Mouse (Mus musculus): ENCODE results near the gene Ccnf. TPM values are rescaled to one million over a fixed set of nuclear protein-coding genes. Genes with fewer than 3 reads are reported as not detected.
A peak's percentile ranks its signal among the peaks of the same experiment; 100 is the strongest.

The Ccnf gene
- polyA plus RNA-seq, 1 experiment from 2014 or later: 93.7 TPM

DNA sequence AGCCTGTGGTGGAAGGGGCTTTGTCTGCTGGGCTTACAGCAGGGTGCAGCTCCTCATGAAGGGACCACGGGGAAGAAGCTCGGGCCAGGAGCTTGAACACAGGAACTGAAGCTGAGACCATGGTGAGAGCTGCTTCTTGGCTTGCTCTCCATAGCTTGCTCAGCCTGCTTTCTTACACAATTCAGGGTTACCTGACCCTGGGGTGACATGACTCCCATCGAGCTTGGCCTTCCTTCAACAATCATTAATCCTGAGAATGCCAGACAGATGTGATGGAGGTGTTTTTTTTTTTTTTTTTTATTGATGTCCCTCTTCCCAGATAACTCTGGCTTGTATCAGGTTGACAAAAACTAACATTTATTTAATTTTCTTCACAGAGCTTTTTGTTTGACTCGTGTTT is 7.7 kb upstream of the Ccnf start:
- Histone ChIP-seq H3K9me3 (replicated peaks) (no peaks in the 10 kb centered on the region), H3K4me3 (no peak overlapping the region), H3K9ac (no peak overlapping the region), H3K27me3 (replicated peaks) (0 out of 2 replicates have a peak, but pooled peaks cover 3% of the 10 kb centered on the region), H3K4me2 (no peak overlapping the region), H3K27ac (no peak overlapping the region), H3K36me3 (no peaks in the 10 kb centered on the region), H3K4me1 (0 out of 2 replicates have a peak, but pooled peaks cover 5% of the 10 kb centered on the region)
- ATAC-seq: no peak
- WGBS (ENCODE audit: insufficient replicate concordance): 53% methylated on average over 4 of the region's 4 CpGs

DNA sequence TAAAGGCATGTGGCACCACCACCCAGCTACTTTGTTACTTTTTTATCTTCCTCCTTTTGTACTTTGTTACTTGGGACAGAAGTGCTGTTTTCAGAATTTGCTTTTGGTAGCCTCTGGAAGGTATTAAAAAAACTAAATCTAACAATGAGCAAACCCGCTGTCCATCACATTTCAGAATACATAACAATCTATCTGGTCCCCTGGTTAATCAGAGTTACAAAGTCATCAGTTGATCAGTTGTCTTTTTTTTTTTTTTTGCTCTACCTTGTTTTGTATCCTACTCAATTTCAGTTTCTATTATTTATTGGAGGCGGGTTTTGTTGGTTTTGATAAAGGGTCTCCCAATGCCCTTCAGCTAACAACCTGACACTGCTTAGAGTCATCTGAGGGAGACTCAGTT is 1.0 kb upstream of the Ccnf start:
- no peaks in the 10 kb centered on the region for H3K27me3 ChIP-seq (replicated peaks)
- WGBS (ENCODE audit: insufficient replicate concordance): 89% methylated on average over 2 of the region's 2 CpGs
- peak overlapping the region; percentile 92 for H3K27ac ChIP-seq
- H3K9me3 ChIP-seq (replicated peaks): 0 out of 2 replicates have a peak, but pooled peaks cover 6% of the 10 kb centered on the region
- H3K4me1 ChIP-seq: peaks cover 37% of the 10 kb centered on the region
- no peak for ATAC-seq
- peaks cover 25% of the 10 kb centered on the region for H3K36me3 ChIP-seq
- peak overlapping the region; percentile 88 for H3K4me3 ChIP-seq
- peak overlapping the region; percentile 87 for H3K4me2 ChIP-seq
- peak overlapping the region; percentile 90 for H3K9ac ChIP-seq

GRCm38 (mm10) chr17:24250988-24251319 is 330 bp downstream of the Ccnf start:
- Histone ChIP-seq H3K9ac (peak overlapping the region; percentile 93), H3K4me3 (peak overlapping the region; percentile 88), H3K36me3 (peaks cover 38% of the 10 kb centered on the region), H3K9me3 (replicated peaks) (0 out of 2 replicates have a peak, but pooled peaks cover 6% of the 10 kb centered on the region), H3K27me3 (replicated peaks) (no peaks in the 10 kb centered on the region), H3K4me2 (peak overlapping the region; percentile 86), H3K4me1 (peaks cover 37% of the 10 kb centered on the region), H3K27ac (peak overlapping the region; percentile 85)
- no peak for ATAC-seq
- 0% methylated on average over 28 of the region's 32 CpGs for WGBS (ENCODE audit: insufficient replicate concordance)

GRCm38 (mm10) chr17:24248641-24249040 is 2.6 kb downstream of the Ccnf start:
- Histone ChIP-seq H3K36me3 (peaks cover 56% of the 10 kb centered on the region), H3K27me3 (replicated peaks) (no peaks in the 10 kb centered on the region), H3K4me1 (peaks cover 33% of the 10 kb centered on the region), H3K9me3 (replicated peaks) (peaks cover 16% of the 10 kb centered on the region), H3K27ac (no peak overlapping the region), H3K4me2 (peak overlapping the region; percentile 86), H3K4me3 (peak overlapping the region; percentile 88), H3K9ac (no peak overlapping the region)
- 94% methylated on average over 2 of the region's 2 CpGs for WGBS (ENCODE audit: insufficient replicate concordance)
- no peak for ATAC-seq

GRCm38 (mm10) chr17:24244061-24244460 is 7.2 kb downstream of the Ccnf start:
- Histone ChIP-seq H3K4me1 (peaks cover 13% of the 10 kb centered on the region), H3K9ac (no peak overlapping the region), H3K4me3 (no peak overlapping the region), H3K9me3 (replicated peaks) (peaks cover 17% of the 10 kb centered on the region), H3K27ac (no peak overlapping the region), H3K4me2 (no peak overlapping the region), H3K27me3 (replicated peaks) (no peaks in the 10 kb centered on the region), H3K36me3 (peaks cover 95% of the 10 kb centered on the region)
- ATAC-seq: no peak
- WGBS (ENCODE audit: insufficient replicate concordance): 96% methylated on average over 8 of the region's 8 CpGs

DNA sequence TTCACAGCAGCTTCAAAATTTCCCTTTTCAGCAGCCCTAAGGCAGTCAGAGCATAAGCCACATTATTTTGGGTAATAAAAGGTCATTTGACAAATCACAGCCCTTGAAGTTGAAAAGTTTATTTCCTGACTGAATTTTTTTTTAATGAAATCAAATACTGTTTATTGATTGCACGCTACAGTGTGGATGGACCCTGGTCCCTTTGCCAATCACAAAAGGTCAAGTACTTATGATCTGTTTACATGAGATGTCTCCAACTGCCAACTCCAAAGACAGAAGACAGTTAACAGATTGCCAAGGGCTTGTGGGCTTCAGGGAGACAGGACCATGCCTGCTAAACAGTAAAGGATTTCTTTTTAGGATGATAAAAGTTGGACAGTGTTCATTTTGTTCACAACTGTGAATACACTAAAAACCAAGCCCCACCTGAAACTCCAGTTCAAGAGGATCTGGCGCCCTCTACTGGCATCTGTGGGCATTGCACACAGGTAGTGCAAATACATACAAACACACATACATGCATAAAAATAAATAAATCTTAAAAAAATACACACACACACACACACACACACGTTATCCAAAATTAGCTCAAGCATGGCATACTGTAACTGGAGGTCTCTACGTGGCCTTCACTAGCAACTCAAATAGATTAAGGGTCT is 7.8 kb downstream of the Ccnf start:
- Histone ChIP-seq H3K27me3 (replicated peaks) (no peaks in the 10 kb centered on the region), H3K9me3 (replicated peaks) (peaks cover 12% of the 10 kb centered on the region), H3K4me2 (no peak overlapping the region), H3K9ac (no peak overlapping the region), H3K36me3 (peaks cover 95% of the 10 kb centered on the region), H3K4me3 (no peak overlapping the region), H3K27ac (no peak overlapping the region), H3K4me1 (peaks cover 7% of the 10 kb centered on the region)
- ATAC-seq: no peak
- WGBS (ENCODE audit: insufficient replicate concordance): 80% methylated on average over 4 of the region's 4 CpGs

GRCm38 (mm10) chr17:24236921-24237320 is 14.4 kb downstream of the Ccnf start:
- H3K4me3 ChIP-seq: no peak overlapping the region
- no peak overlapping the region for H3K4me2 ChIP-seq
- H3K27ac ChIP-seq: no peak overlapping the region
- WGBS (ENCODE audit: insufficient replicate concordance): 93% methylated on average over 7 of the region's 7 CpGs
- no peak overlapping the region for H3K9ac ChIP-seq
- no peak for ATAC-seq
- H3K36me3 ChIP-seq: peaks cover 100% of the 10 kb centered on the region
- no peaks in the 10 kb centered on the region for H3K9me3 ChIP-seq (replicated peaks)
- no peaks in the 10 kb centered on the region for H3K4me1 ChIP-seq
- H3K27me3 ChIP-seq (replicated peaks): no peaks in the 10 kb centered on the region

GRCm38 (mm10) chr17:24236479-24236878 is 14.8 kb downstream of the Ccnf start:
- H3K4me2 ChIP-seq: no peak overlapping the region
- no peak overlapping the region for H3K27ac ChIP-seq
- H3K27me3 ChIP-seq (replicated peaks): no peaks in the 10 kb centered on the region
- no peak overlapping the region for H3K9ac ChIP-seq
- H3K4me3 ChIP-seq: no peak overlapping the region
- no peaks in the 10 kb centered on the region for H3K4me1 ChIP-seq
- 100% methylated on average over 1 of the region's 1 CpGs for WGBS (ENCODE audit: insufficient replicate concordance)
- no peak for ATAC-seq
- H3K36me3 ChIP-seq: peaks cover 100% of the 10 kb centered on the region
- H3K9me3 ChIP-seq (replicated peaks): no peaks in the 10 kb centered on the region

DNA sequence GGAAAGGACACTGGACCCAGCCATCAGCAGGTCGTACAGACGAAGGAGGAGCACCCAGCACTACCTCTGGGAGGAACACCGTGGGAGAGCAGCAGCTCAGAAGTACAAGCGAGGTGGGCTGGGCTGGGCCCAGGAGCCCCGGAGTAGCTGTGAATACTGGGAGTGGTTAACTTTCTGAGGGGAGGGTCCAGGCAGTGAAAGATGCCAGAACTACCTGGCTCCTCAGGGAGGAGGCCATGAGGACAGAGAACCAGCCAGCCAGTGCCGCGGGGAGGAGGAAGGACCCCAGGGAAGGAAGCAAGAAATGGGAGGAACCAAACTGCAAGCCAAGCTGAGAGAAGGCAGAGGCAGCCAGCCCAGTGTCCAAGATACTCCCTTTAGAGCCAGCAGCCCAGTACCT is 23.3 kb downstream of the Ccnf start:
- Histone ChIP-seq H3K9ac (peak overlapping the region; percentile 47), H3K36me3 (peaks cover 100% of the 10 kb centered on the region), H3K27ac (peak overlapping the region; percentile 97), H3K9me3 (replicated peaks) (no peaks in the 10 kb centered on the region), H3K4me3 (0 out of 2 replicates have a peak overlapping the region, but pooled peaks have one; percentile 2), H3K27me3 (replicated peaks) (no peaks in the 10 kb centered on the region), H3K4me1 (peaks cover 56% of the 10 kb centered on the region), H3K4me2 (no peak overlapping the region)
- no peak for ATAC-seq
- 91% methylated on average over 7 of the region's 7 CpGs for WGBS (ENCODE audit: insufficient replicate concordance)

DNA sequence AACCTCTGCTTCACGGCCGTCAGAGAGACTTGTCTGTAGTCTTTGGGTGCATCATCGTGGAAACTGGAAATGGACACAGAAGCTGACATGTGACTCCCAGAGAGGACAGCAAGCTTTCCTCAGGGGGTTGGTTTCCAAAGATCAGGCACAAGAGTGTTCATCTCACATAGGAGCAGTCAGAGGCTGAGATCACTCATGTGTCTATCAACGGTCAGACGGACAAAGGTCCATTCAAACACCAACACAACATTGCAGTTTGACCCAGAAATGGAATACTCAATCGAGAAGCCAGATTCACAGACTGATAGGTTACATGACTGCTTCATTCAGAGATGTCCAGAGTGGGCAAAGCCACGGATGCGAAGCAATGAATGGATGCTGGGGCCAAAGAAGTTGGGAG is 24.6 kb downstream of the Ccnf start:
- H3K9ac ChIP-seq: peak overlapping the region; percentile 60
- peaks cover 100% of the 10 kb centered on the region for H3K36me3 ChIP-seq
- no peaks in the 10 kb centered on the region for H3K27me3 ChIP-seq (replicated peaks)
- no peaks in the 10 kb centered on the region for H3K9me3 ChIP-seq (replicated peaks)
- 87% methylated on average over 8 of the region's 8 CpGs for WGBS (ENCODE audit: insufficient replicate concordance)
- ATAC-seq: no peak
- peak overlapping the region; percentile 50 for H3K4me2 ChIP-seq
- H3K4me1 ChIP-seq: peaks cover 64% of the 10 kb centered on the region
- peak overlapping the region; percentile 97 for H3K27ac ChIP-seq
- peak overlapping the region; percentile 9; the same call in 1 of the 2 replicates for H3K4me3 ChIP-seq

DNA sequence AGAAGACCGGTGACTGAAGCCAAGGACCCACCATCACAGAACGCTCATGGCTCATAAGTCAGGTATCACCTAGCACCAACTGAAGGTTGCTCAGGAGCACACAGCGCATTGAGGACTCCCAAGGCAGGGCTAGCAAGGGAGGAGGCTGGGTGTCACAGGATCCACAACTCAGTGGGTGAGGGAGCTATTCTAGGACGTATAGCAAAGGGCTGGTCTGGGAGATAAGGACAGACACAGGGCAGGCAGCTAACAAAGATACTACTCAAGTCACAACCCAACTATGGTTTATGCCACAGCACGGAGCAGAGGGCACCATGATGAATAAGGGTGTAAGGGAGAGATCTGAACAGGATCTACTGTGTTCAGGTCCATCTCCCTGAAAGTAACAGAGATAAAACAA is 25.4 kb downstream of the Ccnf start:
- H3K27ac ChIP-seq: peak overlapping the region; percentile 97
- ATAC-seq: peak; percentile 95
- 48% methylated on average over 5 of the region's 5 CpGs for WGBS (ENCODE audit: insufficient replicate concordance)
- H3K27me3 ChIP-seq (replicated peaks): no peaks in the 10 kb centered on the region
- peak overlapping the region; percentile 50 for H3K4me2 ChIP-seq
- H3K4me1 ChIP-seq: peaks cover 72% of the 10 kb centered on the region
- 0 out of 2 replicates have a peak overlapping the region, but pooled peaks have one; percentile 9 for H3K4me3 ChIP-seq
- H3K9ac ChIP-seq: peak overlapping the region; percentile 60
- H3K36me3 ChIP-seq: peaks cover 91% of the 10 kb centered on the region
- no peaks in the 10 kb centered on the region for H3K9me3 ChIP-seq (replicated peaks)

- Histone ChIP-seq H3K4me3 (no peak overlapping the region), H3K27ac (peak overlapping the region; percentile 97), H3K4me2 (no peak overlapping the region), H3K27me3 (replicated peaks) (no peaks in the 10 kb centered on the region), H3K4me1 (peaks cover 79% of the 10 kb centered on the region), H3K36me3 (peaks cover 80% of the 10 kb centered on the region), H3K9ac (peak overlapping the region; percentile 57; the same call in 1 of the 2 replicates), H3K9me3 (replicated peaks) (no peaks in the 10 kb centered on the region)
- no peak for ATAC-seq
- WGBS (ENCODE audit: insufficient replicate concordance): 90% methylated on average over 10 of the region's 10 CpGs
Observed at GRCm38 (mm10) chr17:24224741-24225140, 26.5 kb downstream of the Ccnf start.
